Mouse (Mus musculus) limb, embryonic 11.5 days (tissue): Measurements from ENCODE around the gene Plxna1. TPM values are rescaled to one million over a fixed set of nuclear protein-coding genes. Genes with fewer than 3 reads are reported as not detected.
A peak's percentile ranks its signal among the peaks of the same experiment; 100 is the strongest.

Experiments
- ATAC-seq: fragments of 200-750 bp; cut with Nextera tagmentation; 2 replicates; pipeline ENCODE4 v1.8.0; 2017; ENCODE audit warnings: low read depth; ENCODE audit not compliant: insufficient number of reproducible peaks, low FRiP score, low TSS enrichment
- DNase-seq: peaks from one replicate; pipeline ENCODE4 v3.0.0-alpha.2; 2015; ENCODE audit warnings: low spot score
- H3K27ac ChIP-seq: fragments of 300-500 bp; sonication (generic); replicated peaks from 2 replicates; pipeline ENCODE4 v1.5.1; 2014; ENCODE audit warnings: low read depth, mild to moderate bottlenecking, low read length
- H3K27me3 ChIP-seq: fragments of 300-500 bp; sonication (generic); 2 replicates; pipeline ENCODE4 v1.6.1; 2014; ENCODE audit warnings: mild to moderate bottlenecking, low read length, mixed read lengths; ENCODE audit not compliant: control insufficient read depth, insufficient read depth
- H3K36me3 ChIP-seq: fragments of 300-500 bp; sonication (generic); 2 replicates; pipeline ENCODE4 v1.6.1; 2014; ENCODE audit warnings: mild to moderate bottlenecking, low read length, moderate library complexity, mixed read lengths; ENCODE audit not compliant: control insufficient read depth, insufficient read depth
- H3K4me1 ChIP-seq: fragments of 300-500 bp; sonication (generic); 2 replicates; pipeline ENCODE4 v1.6.1; 2014; ENCODE audit warnings: low read length, mixed read lengths; ENCODE audit not compliant: control insufficient read depth, insufficient read depth
- H3K4me2 ChIP-seq: fragments of 300-500 bp; sonication (generic); 2 replicates; pipeline ENCODE4 v1.6.1; 2014; ENCODE audit warnings: low read depth, mild to moderate bottlenecking, moderate library complexity; ENCODE audit not compliant: severe bottlenecking
- H3K4me3 ChIP-seq: fragments of 300-500 bp; sonication (generic); 2 replicates; pipeline ENCODE4 v1.5.1; 2014; ENCODE audit warnings: low read depth, low read length
- H3K9ac ChIP-seq: fragments of 300-500 bp; sonication (generic); 2 replicates; pipeline ENCODE4 v1.6.1; 2014; ENCODE audit warnings: mild to moderate bottlenecking, low read length
- H3K9me3 ChIP-seq: fragments of 300-500 bp; sonication (generic); 2 replicates; pipeline ENCODE4 v1.6.1; 2016; ENCODE audit warnings: low read length; ENCODE audit not compliant: control insufficient read depth
- WGBS: fragments of 180-500 bp; shearing (Covaris S2); extraction: QIAGEN DNeasy Blood & Tissue Kit; methylation state at CpG from one replicate; pipeline ENCODE4 v1.1.7; 2014; 5-methylcytosine and 5-hydroxymethylcytosine counted together
- polyA plus RNA-seq: library from polyadenylated mRNA; unstranded; fragments of >200 nt; fragmentation: Nextera tagmentation; extraction: Ambion mirVana; gene quantifications from 2 replicates; pipeline ENCODE4 v1.2.1, GENCODE M21; 2014

Gene Plxna1
- 21.0 and 23.6 TPM in 2 replicates for polyA plus RNA-seq

- Histone ChIP-seq H3K4me1 (peaks cover 20% of the 10 kb centered on the region), H3K9ac (peak within 1 kb of the TSS; percentile 96), H3K27ac (peak within 1 kb of the TSS; percentile 47), H3K27me3 (no peaks in the 10 kb centered on the region), H3K4me2 (peak within 1 kb of the TSS; percentile 84), H3K36me3 (no peaks in the 10 kb centered on the region), H3K4me3 (peak within 1 kb of the TSS; percentile 93), H3K9me3 (no peaks in the 10 kb centered on the region)
- WGBS: under 1% methylated on average over 54 of the region's 110 CpGs
- ATAC-seq (peak; percentile 74), DNase-seq (peak; percentile 79)
Observed at GRCm38 (mm10) chr6:89362281-89363106, at the start of gene Plxna1. Plxna1 (minus strand) TSS chr6:89362620.

DNA sequence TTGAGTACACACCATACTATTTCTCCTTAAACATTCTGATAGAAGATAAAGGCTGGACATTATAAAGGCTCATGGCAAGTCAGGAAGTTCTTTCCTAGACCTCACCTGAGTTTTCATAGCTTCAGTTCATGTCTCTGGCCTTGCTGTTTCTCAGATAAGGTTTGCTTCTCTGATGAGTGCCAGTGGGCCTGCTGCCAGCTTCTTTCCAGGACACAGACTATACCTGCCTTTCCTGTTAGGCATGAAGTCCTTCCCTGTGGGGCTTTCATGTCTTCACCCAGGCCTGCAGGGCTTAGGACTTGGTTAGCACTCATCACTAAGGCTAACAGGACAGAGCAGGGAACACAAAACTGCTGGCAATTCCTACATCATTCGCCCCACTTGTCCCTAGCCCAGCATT is 46.6 kb upstream of the Plxna1 start:
- no peaks in the 10 kb centered on the region for H3K36me3 ChIP-seq

GRCm38 (mm10) chr6:89408259-89408658 is 45.8 kb upstream of the Plxna1 start:
- Histone ChIP-seq H3K9ac (no peak overlapping the region), H3K27me3 (no peaks in the 10 kb centered on the region), H3K4me1 (no peaks in the 10 kb centered on the region), H3K4me2 (no peak overlapping the region), H3K27ac (no peak overlapping the region), H3K4me3 (no peak overlapping the region), H3K36me3 (no peaks in the 10 kb centered on the region), H3K9me3 (no peaks in the 10 kb centered on the region)
- WGBS: 80% methylated on average over 5 of the region's 5 CpGs
- no peak for DNase-seq
- no peak for ATAC-seq

More for the DNA sequence above, 46.6 kb upstream of the Plxna1 start:
- no peak overlapping the region for H3K4me2 ChIP-seq
- H3K9me3 ChIP-seq: no peaks in the 10 kb centered on the region
- H3K27me3 ChIP-seq: no peaks in the 10 kb centered on the region
- ATAC-seq (no peak), DNase-seq (no peak)
- 86% methylated on average over 1 of the region's 1 CpGs for WGBS
- no peak overlapping the region for H3K4me3 ChIP-seq
- no peaks in the 10 kb centered on the region for H3K4me1 ChIP-seq
- no peak overlapping the region for H3K9ac ChIP-seq
- H3K27ac ChIP-seq: no peak overlapping the region

- Histone ChIP-seq H3K9me3 (no peaks in the 10 kb centered on the region), H3K4me1 (no peaks in the 10 kb centered on the region), H3K27me3 (no peaks in the 10 kb centered on the region), H3K27ac (no peak overlapping the region), H3K4me3 (no peak overlapping the region), H3K4me2 (no peak overlapping the region), H3K36me3 (no peaks in the 10 kb centered on the region), H3K9ac (no peak overlapping the region)
- DNase-seq (no peak), ATAC-seq (no peak)
- WGBS: 87% methylated on average over 3 of the region's 3 CpGs
Observed at GRCm38 (mm10) chr6:89407247-89407889, 44.9 kb upstream of the Plxna1 start.

DNA sequence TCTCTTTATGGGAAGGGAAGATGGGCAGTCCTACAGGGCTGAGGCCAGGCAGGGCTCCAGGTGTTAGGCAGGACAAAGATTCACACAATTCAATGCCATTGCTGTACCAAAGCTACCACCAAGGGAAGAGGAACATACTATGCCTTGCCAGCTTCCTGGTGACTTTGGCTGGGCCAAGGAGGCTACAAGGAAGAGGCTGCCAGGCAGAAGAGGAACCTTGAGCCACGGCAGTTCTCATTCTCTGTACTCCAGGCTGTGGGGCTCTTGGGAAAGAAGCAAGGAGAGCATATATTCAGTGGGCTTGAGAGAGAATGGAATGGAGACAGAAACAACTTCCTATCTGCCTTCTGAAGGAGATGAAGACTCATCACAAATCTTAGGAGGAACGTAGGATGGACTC is 42.5 kb upstream of the Plxna1 start:
- H3K27ac ChIP-seq: no peak overlapping the region
- WGBS: 85% methylated on average over 2 of the region's 2 CpGs
- DNase-seq (no peak), ATAC-seq (no peak)
- H3K4me1 ChIP-seq: no peaks in the 10 kb centered on the region
- H3K9me3 ChIP-seq: no peaks in the 10 kb centered on the region
- H3K4me2 ChIP-seq: no peak overlapping the region
- H3K36me3 ChIP-seq: no peaks in the 10 kb centered on the region
- no peak overlapping the region for H3K4me3 ChIP-seq
- H3K9ac ChIP-seq: no peak overlapping the region
- no peaks in the 10 kb centered on the region for H3K27me3 ChIP-seq

- Histone ChIP-seq H3K9me3 (no peaks in the 10 kb centered on the region), H3K4me3 (no peak overlapping the region), H3K4me2 (no peak overlapping the region), H3K9ac (peak overlapping the region; percentile 12), H3K27ac (no peak overlapping the region), H3K4me1 (no peaks in the 10 kb centered on the region), H3K27me3 (no peaks in the 10 kb centered on the region), H3K36me3 (no peaks in the 10 kb centered on the region)
- 60% methylated on average over 2 of the region's 2 CpGs for WGBS
- ATAC-seq (no peak), DNase-seq (no peak)
Observed at GRCm38 (mm10) chr6:89403257-89404225, 41.1 kb upstream of the Plxna1 start.

- DNase-seq (no peak), ATAC-seq (no peak)
- no peaks in the 10 kb centered on the region for H3K4me1 ChIP-seq
- H3K36me3 ChIP-seq: no peaks in the 10 kb centered on the region
- WGBS: 70% methylated on average over 2 of the region's 2 CpGs
- H3K27ac ChIP-seq: no peak overlapping the region
- H3K4me2 ChIP-seq: no peak overlapping the region
- no peaks in the 10 kb centered on the region for H3K9me3 ChIP-seq
- H3K4me3 ChIP-seq: no peak overlapping the region
- no peak overlapping the region for H3K9ac ChIP-seq
- no peaks in the 10 kb centered on the region for H3K27me3 ChIP-seq
Observed at GRCm38 (mm10) chr6:89402406-89402805, 40.0 kb upstream of the Plxna1 start.

GRCm38 (mm10) chr6:89399564-89399963 is 37.1 kb upstream of the Plxna1 start:
- H3K9me3 ChIP-seq: no peaks in the 10 kb centered on the region
- 81% methylated on average over 1 of the region's 1 CpGs for WGBS
- no peak overlapping the region for H3K27ac ChIP-seq
- no peaks in the 10 kb centered on the region for H3K36me3 ChIP-seq
- no peak overlapping the region for H3K9ac ChIP-seq
- no peaks in the 10 kb centered on the region for H3K4me1 ChIP-seq
- no peaks in the 10 kb centered on the region for H3K27me3 ChIP-seq
- H3K4me2 ChIP-seq: no peak overlapping the region
- H3K4me3 ChIP-seq: no peak overlapping the region
- ATAC-seq: no peak
- no peak for DNase-seq
